Mouse (Mus musculus) layer of hippocampus, adult 2 months (tissue): ENCODE results near the gene Slc29a4. TPM values are rescaled to one million over a fixed set of nuclear protein-coding genes. Genes with fewer than 3 reads are reported as not detected.

Source experiments
- DNase-seq, 2 experiments: peaks; one replicate each; pipeline ENCODE4 v3.0.0; 2022; ENCODE audit warnings: low spot score in 2 of 2
- H3K27ac ChIP-seq: fragments of 200-600 bp; 2 replicates; pipeline ENCODE4 v1.8.1; 2022
- H3K4me3 ChIP-seq: fragments of 200-600 bp; 2 replicates; pipeline ENCODE4 v1.8.1; 2022; ENCODE audit warnings: mild to moderate bottlenecking
- CTCF ChIP-seq: fragments of 200-600 bp; conservative IDR thresholded peaks from 2 replicates; pipeline ENCODE4 v1.8.1; 2022; ENCODE audit warnings: antibody characterized with exemption, mild to moderate bottlenecking, moderate library complexity
- total RNA-seq, 2 experiments: library from RNA; stranded (reverse); gene quantifications; 2 replicates each; pipeline ENCODE4 v1.2.3; 2021

The Slc29a4 gene
- total RNA-seq, 2 experiments from 2014 or later, result 54.0 to 57.7 TPM

GRCm38 (mm10) chr5:142764889-142765288, 72.6 kb downstream of the Slc29a4 start:
- Histone ChIP-seq H3K4me3 (no peak overlapping the region), H3K27ac (no peak overlapping the region)
- no peak for TF ChIP-seq CTCF
- no peak for DNase-seq

GRCm38 (mm10) chr5:142766708-142767107, 74.4 kb downstream of the Slc29a4 start:
- Histone ChIP-seq H3K4me3 (no peak overlapping the region), H3K27ac (0 out of 2 replicates have a peak overlapping the region, but pooled peaks have one; percentile 23)
- no peak for DNase-seq
- TF ChIP-seq CTCF, result no peak

- DNase-seq, result peak; percentile 75 to 82
- Histone ChIP-seq H3K4me3 (no peak overlapping the region), H3K27ac (peak overlapping the region; percentile 76; the same call in 1 of the 2 replicates)
- TF ChIP-seq CTCF, result peak; percentile 87
Observed at GRCm38 (mm10) chr5:142767937-142768336, 75.6 kb downstream of the Slc29a4 start.

- H3K4me3 ChIP-seq, result no peak overlapping the region
- DNase-seq, result no peak
- peak overlapping the region; percentile 76 for H3K27ac ChIP-seq
- TF ChIP-seq CTCF, result no peak
Observed at GRCm38 (mm10) chr5:142768352-142769267, 76.3 kb downstream of the Slc29a4 start.

GRCm38 (mm10) chr5:142769641-142770040, 77.3 kb downstream of the Slc29a4 start:
- H3K4me3 ChIP-seq, result no peak overlapping the region
- no peak overlapping the region for H3K27ac ChIP-seq
- TF ChIP-seq CTCF, result no peak
- no peak for DNase-seq

- no peak for DNase-seq
- Histone ChIP-seq H3K27ac (no peak overlapping the region), H3K4me3 (no peak overlapping the region)
- no peak for TF ChIP-seq CTCF
Observed at GRCm38 (mm10) chr5:142771034-142771433, 78.7 kb downstream of the Slc29a4 start.

GRCm38 (mm10) chr5:142771964-142772363, 79.7 kb downstream of the Slc29a4 start:
- Histone ChIP-seq H3K4me3 (no peak overlapping the region), H3K27ac (no peak overlapping the region)
- no peak for DNase-seq
- no peak for TF ChIP-seq CTCF

Other genes starting within 250 kb of the Slc29a4 start
- gene Ap5z1, start 228.6 kb upstream of the Slc29a4 start, total RNA-seq, result 10 to 100 TPM; 24.4 to 31.3 TPM
- gene Papolb, start 162.4 kb upstream of the Slc29a4 start, total RNA-seq, result under 1 TPM; 0.66 to 0.84 TPM
- gene Radil, start 141.4 kb upstream of the Slc29a4 start, total RNA-seq, result 10 to 100 TPM; 13.4 to 15.7 TPM
- 100 to 1,000 TPM; 155 to 167 TPM for gene Mmd2, start 83.7 kb upstream of the Slc29a4 start, total RNA-seq
- 100 to 1,000 TPM in 1 of 2 experiments, 10 to 100 TPM in 1; 99.8 to 102 TPM for gene Wipi2, start 64.8 kb upstream of the Slc29a4 start, total RNA-seq
- 100 to 1,000 TPM; 142 to 143 TPM for gene Tnrc18, start 125.2 kb downstream of the Slc29a4 start, total RNA-seq
- 10 to 100 TPM; 36.7 to 39.9 TPM for gene Fbxl18, start 202.9 kb downstream of the Slc29a4 start, total RNA-seq
- gene Actb, start 214.2 kb downstream of the Slc29a4 start, total RNA-seq, result 1,000 to 10,000 TPM; 3,149 to 3,251 TPM